11 mouse cellular contexts compared by ENCODE assay signal in the genomic region with DNA sequence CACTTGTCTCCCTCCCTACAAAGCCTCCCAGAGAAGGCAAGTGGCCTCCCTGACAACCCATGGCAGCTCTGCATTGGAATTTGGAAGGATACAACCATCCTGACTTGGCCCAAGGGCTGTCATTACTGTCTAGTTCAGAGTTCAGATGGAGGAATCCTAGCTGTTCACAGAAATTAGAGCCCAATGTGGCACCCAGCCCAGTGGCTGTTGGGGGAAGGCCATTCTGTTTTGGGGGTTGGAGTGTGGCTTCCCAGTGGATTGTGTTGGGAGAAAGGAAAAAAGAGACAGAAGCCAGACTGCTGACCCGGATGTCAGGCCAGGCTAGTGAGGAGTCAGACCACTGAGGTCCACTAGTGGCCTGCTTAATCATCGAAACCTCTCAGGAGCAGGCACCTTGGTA. TPM values are rescaled to one million over a fixed set of nuclear protein-coding genes. Genes with fewer than 3 reads are reported as not detected.
DNase-seq lines count a peak whose midpoint lies in the region; ATAC-seq lines count a peak whose summit lies in the region.
"Had no signal": no experiment of that assay in that cellular context is flagged by ENCODE, and none has a peak within 500 bp of the region (broad histone marks: within the 10 kb centered on the region; RNA-seq: fewer than 3 reads in every experiment).

No protein-coding gene starts in this region.

- H3K9me3 ChIP-seq in embryonic facial prominence, embryonic 13.5 days = no peaks in the 10 kb centered on the region
- no peaks in the 10 kb centered on the region for H3K9me3 ChIP-seq in limb, embryonic 13.5 days
- H3K9me3 ChIP-seq: liver, embryonic 15.5 days had no signal

- peaks cover 11% of the 10 kb centered on the region for H3K4me1 ChIP-seq in embryonic facial prominence, embryonic 13.5 days
- peaks cover 18% of the 10 kb centered on the region; the same call in 1 of the 2 replicates for H3K4me1 ChIP-seq in limb, embryonic 13.5 days

- 95% methylated on average over 2 of the region's 2 CpGs for WGBS in embryonic facial prominence, embryonic 13.5 days
- WGBS in limb, embryonic 13.5 days = 87% methylated on average over 2 of the region's 2 CpGs

- no peak overlapping the region for H3K4me3 ChIP-seq in embryonic facial prominence, embryonic 13.5 days
- no peak overlapping the region for H3K4me3 ChIP-seq in limb, embryonic 13.5 days
- H3K4me3 ChIP-seq: liver, embryonic 15.5 days had no signal

- ATAC-seq in embryonic facial prominence, embryonic 13.5 days (ENCODE audit: insufficient number of reproducible peaks, insufficient read depth, low FRiP score, low TSS enrichment, low read depth) = no peak
- ATAC-seq in limb, embryonic 13.5 days (ENCODE audit: low FRiP score, low read depth) = no peak

- H3K36me3 ChIP-seq in embryonic facial prominence, embryonic 13.5 days = no peaks in the 10 kb centered on the region
- H3K36me3 ChIP-seq in limb, embryonic 13.5 days = peaks cover 7% of the 10 kb centered on the region; the same call in 1 of the 2 replicates

- peak; percentile 27 for DNase-seq in adrenal gland, postnatal 14 days
- no peak for DNase-seq in adrenal gland, adult 8-10 months
- DNase-seq in heart, postnatal 4 days = peak; percentile 76
- no peak for DNase-seq in cerebellum, adult 9-11 months
- no peak for DNase-seq in ovary, postnatal 36 days (ENCODE audit: low spot score)
- no peak for DNase-seq in T-cell, adult 2 months (ENCODE audit: low spot score)
- DNase-seq: embryo, embryonic 11 days; layer of hippocampus, adult 9-11 months had no signal

- H3K9ac ChIP-seq in embryonic facial prominence, embryonic 13.5 days = no peak overlapping the region
- no peak overlapping the region for H3K9ac ChIP-seq in limb, embryonic 13.5 days
- H3K9ac ChIP-seq: liver, embryonic 15.5 days had no signal

- no peaks in the 10 kb centered on the region for H3K27me3 ChIP-seq in embryonic facial prominence, embryonic 13.5 days
- H3K27me3 ChIP-seq in limb, embryonic 13.5 days = no peaks in the 10 kb centered on the region
- H3K27me3 ChIP-seq: liver, embryonic 15.5 days had no signal

- H3K27ac ChIP-seq in embryonic facial prominence, embryonic 13.5 days = peak overlapping the region; percentile 71
- peak overlapping the region; percentile 63 for H3K27ac ChIP-seq in limb, embryonic 13.5 days
- H3K27ac ChIP-seq: liver, embryonic 15.5 days had no signal

- H3K4me2 ChIP-seq in embryonic facial prominence, embryonic 13.5 days = no peak overlapping the region
- H3K4me2 ChIP-seq in limb, embryonic 13.5 days (replicated peaks) = no peak overlapping the region
- H3K4me2 ChIP-seq: liver, embryonic 15.5 days had no signal

RNA-seq across cellular contexts. Expression of gene Rin3, which starts 40.5 kb away (rescaled TPM):
- total RNA-seq in adrenal gland, postnatal 14 days (2021) = 19.3 and 28.1 TPM in 2 replicates
- total RNA-seq in adrenal gland, adult 8-10 months (2022) = 10 to 100 TPM; 11.3 to 18.2 (median 14.0) TPM
- 5.6 and 6.1 TPM in 2 replicates for polyA plus RNA-seq in embryonic facial prominence, embryonic 13.5 days (2015; fragmentation: Nextera tagmentation; extraction: Ambion mirVana)
- 10 to 100 TPM; 21.1 to 21.5 TPM for total RNA-seq in heart, postnatal 4 days (2021)
- polyA plus RNA-seq in limb, embryonic 13.5 days (2015; fragmentation: Nextera tagmentation; extraction: Ambion mirVana) = 6.9 and 7.1 TPM in 2 replicates

Comparison
In these comparisons a context has a peak if more than half of its experiments do, and no peak if none do; other contexts are left out.
1. DNase-seq: peak in adrenal gland, postnatal 14 days (single experiment) and heart, postnatal 4 days (single experiment); none in adrenal gland, adult 8-10 months (single experiment), cerebellum, adult 9-11 months (single experiment), ovary, postnatal 36 days (single experiment) and T-cell, adult 2 months (single experiment).